Mouse (Mus musculus) left cerebral cortex, postnatal 25 days (tissue): ENCODE data around the gene Tkt. TPM values are rescaled to one million over a fixed set of nuclear protein-coding genes. Genes with fewer than 3 reads are reported as not detected.
"Not testable (repeated sequence)": the region's sequence is repeated elsewhere in the genome, so short reads cannot be mapped to it uniquely, and the experiment has no call there.

Experiments used
- DNase-seq, 2 experiments: peaks; one replicate each; pipeline ENCODE4 v3.0.0; 2022; ENCODE audit warnings: low spot score in 2 of 2, mixed read lengths in 1 of 2
- intact Hi-C: fragments of 180-260 bp; cut with DNase I; formaldehyde crosslinking; loops from one replicate; pipeline ENCODE4 v1.15.1; 2025
- total RNA-seq, 2 experiments: library from RNA; stranded (reverse); gene quantifications; 2 replicates each; pipeline ENCODE4 v1.2.3; 2021

Gene Tkt
- 100 to 1,000 TPM; 156 to 169 TPM for total RNA-seq

DNA sequence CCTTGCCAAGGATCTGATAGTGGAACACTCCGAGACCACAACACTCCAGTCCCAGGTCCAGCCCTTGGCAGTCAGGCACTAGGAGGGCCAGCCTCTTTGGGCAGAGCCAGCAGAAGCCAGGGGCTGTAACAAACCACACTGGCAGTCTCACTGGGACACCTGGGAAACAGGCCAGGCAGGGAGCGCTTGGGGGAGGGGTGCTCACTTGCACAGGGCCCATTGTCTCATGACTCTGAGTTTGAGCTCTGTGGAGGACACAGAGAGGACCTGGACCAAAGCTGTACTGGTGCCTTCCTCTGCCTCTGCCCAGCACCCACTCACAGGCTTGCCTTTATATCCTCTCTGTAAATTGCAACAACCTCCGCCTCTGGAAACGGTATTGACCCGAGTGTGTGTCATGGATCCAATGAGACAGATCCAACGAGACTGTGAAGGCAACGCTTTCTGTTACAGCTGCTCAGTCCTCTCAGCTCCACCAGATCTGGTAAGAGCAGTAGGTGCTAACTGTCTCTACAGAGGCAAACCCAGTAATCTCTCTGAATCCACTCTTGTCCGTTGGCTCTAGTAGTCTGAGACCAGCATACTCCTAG is at the start of gene Tkt:
TSS of gene Tkt (plus strand) at position 229 of the 590 bp plus-strand sequence.
- intact Hi-C loops, result no loop called here
- peak; percentile 52 to 78 for DNase-seq

DNA sequence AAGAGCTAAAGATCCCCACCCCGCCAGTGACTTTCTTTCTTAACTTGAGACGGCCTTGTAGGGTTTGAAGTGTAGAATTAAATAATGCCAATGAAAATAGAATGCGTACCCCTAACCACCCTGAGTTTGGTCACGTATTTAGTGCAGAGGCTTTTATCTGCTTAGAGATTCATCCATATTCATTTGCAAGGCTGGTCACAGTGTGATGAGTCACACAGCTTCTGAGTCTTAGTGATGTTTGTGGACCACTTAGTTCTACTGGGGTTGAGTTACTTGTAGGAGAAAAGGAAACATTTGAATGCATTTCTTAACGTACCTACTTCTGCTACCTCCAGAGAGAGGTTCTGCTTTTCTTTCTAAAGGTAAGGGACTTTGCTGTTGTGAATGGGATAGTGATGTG is 43.2 kb upstream of the Tkt start:
- peak in 1 of 2 experiments; percentile 64 for DNase-seq
- intact Hi-C loops, result no loop called here

DNA sequence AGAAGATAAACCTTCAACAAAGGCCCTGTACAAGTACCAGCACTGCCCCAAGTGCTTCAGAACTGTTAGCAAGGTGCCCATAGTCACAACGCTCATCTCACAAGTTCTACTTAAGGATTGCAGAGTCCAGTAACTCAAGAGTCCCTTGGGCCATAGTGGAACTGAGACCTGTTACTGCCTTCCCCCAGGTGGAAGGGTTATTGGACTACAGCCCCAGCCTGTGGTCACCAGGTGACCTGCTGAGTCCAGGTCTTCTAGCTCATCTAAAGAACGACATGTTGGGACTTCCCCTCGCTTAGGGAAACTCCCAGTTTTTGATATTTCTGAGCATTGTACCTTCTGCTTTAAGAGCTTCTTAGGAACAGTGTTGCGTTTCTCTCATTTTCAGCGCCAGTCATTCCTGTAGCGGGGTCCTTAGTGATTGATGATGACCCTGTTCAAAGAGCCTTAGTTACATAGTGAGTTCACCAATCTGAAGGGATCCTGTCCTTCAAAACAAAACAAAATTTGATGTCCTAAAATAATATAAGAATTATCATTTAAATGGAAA is 37.9 kb upstream of the Tkt start:
- DNase-seq, result no peak
- intact Hi-C loops, result loop anchor here (10.0 kb wide), 1 partner anchor 525 kb away; no protein-coding TSS in a partner anchor

DNA sequence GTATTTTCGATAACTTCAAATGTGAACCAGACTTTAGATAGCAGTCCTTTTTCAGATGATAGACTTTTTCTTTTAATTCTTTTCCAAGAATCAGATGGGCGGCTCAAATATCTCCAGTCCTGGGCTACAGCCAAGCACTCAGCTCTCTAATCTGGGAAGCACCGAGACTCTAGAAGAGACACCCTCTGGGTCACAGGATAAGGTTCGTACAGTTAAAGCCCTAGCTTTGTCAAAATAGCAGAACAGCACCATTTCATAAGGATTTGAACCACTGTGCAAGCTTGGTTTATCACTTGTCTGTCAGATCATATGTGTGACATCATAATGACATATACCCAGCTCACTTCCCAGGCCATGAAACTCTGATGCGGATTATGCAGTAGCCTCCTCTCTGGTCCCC is 35.3 kb upstream of the Tkt start:
- DNase-seq, result no peak
- intact Hi-C loops, result loop anchor here (10.0 kb wide), 1 partner anchor 528 kb away; no protein-coding TSS in a partner anchor

DNA sequence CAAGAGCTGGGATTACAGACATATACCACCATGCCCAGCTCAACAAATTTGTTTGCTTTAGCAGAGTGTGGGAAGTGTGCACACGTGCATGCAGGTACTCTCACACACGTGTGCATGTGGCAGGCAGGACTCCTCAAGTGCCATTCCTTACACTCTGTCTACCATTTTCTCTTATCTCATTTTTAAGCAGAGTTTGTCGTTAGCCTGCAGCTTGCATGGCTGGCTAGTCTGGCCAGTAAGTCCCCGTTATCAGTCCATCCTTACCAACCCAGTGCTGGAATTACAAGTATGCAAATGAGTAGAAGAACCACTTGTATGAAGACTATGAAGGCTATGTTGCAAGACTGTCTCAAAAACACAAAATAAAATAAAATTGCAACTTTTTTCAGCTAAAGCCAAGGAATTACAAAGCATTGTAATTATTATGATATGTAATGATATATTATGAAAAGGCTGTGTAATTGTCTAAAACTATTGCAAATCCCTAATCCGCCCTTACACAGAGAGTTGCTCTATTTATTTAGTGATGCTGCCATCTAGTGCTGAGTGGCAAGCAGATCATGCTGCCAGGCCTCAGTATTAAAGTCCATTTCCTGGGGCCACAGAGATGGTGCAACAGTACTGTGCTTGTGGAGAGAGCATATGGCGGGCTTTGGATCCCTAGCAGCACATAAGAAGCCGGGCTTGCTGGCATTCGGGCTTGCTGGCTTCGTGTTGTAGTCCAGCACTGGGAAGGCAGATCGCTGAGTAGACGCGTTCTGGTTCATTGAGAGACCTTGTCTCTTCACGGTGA is 32.0 kb upstream of the Tkt start:
- no peak for DNase-seq
- intact Hi-C loops, result loop anchor here (5.0 to 10.0 kb wide), 2 partner anchors 379 to 531 kb away; no protein-coding TSS in a partner anchor

DNA sequence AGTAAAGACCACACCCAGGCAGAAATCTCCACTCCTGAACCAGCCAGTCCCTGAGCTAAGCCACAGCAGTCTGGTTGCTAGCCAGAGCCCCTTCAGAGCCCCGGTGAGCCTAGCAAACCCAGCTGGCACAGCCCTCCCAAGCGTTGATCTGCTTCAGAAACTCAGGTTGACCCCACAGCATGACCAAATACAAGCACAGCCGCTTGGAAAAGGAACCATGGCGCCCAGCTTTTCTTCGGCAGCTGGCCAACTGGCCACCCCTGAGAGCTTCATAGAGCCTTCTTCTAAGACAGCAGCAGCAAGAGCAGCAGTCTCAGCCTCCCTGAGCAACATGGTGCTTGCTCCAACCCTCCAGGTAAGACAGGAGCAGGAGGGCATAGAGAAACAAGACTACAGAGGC is 28.8 kb upstream of the Tkt start:
- DNase-seq, result no peak
- intact Hi-C loops, result loop anchor here (5.0 to 10.0 kb wide), 2 partner anchors 382 to 535 kb away; no protein-coding TSS in a partner anchor

DNA sequence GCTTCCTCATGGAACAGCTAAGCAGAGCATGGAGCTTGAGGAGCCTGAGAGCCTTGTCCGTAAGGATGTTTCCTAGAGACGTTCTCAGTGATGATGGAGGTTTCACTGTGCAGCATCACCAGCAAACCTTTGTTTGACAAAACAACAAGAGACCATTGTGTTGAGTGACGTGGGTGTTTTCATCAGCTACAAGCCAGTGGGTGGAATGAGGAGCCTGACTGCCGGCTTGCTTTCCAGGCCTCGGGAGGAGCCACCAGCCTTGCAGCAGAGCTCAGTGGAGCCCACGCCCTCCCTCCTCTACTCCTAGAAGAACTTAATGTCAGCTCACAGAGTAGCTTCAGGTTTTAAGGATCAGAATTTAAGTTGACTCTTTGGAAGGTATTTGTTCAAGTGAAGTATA is 24.8 kb upstream of the Tkt start:
- peak; percentile 50 to 70 for DNase-seq
- intact Hi-C loops, result no loop called here

DNA sequence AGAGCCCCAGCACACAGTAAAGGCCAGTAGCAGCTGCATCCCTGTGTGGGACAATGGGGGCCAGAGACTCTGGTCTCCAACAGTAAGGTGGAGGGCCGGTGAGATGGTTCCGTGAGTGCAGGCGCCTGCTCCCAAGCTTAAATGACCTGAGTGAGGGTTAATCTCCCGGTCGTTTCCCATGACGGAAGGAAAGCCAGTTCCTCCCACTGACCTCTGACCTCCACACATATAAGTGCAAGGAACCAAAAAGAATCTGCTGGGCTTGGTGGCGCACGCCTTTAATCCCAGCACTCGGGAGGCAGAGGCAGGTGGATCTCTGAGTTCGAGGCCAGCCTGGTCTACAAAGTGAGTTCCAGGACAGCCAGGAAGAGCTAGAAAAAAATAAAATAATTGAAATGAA is 19.8 kb upstream of the Tkt start:
- intact Hi-C loops, result no loop called here
- DNase-seq, result no peak

DNA sequence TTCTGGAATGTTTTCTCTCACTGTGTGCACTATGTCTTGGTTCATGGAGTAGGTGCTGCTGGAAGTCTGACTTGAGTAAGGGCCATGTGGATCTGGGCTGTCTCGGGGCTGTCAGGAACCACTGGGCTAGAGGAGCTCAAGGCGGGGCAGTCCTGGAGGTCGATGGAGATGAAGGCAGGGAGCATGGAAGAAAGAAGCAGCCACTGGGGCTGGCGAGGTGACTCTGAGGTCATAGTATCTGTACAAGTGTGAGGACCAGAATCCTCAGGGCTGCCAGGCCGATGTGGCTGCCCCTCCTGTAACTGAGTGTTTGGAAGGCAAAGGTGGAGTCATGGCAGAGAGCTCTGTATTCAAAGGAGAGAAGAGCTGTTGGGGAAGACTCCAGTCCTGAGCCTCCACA is 19.2 kb upstream of the Tkt start:
- no peak for DNase-seq
- intact Hi-C loops, result no loop called here

DNA sequence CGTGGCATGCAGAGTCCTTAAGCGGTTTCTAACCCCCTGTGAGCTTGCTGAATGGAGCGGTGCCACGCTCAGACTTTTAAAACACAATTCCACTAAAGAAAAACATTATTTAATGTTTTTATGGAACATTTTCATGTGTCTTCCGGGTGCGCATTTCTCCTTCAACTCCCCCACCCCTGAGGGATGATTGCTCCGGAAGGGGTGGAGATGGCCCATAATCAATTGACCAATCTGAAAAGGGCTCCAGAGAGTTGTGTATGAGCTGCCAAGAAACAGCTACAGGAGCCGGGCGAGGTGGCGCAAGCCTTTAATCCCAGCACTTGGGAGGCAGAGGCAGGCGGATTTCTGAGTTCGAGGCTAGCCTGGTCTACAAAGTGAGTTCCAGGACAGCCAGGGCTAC is 18.7 kb upstream of the Tkt start:
- intact Hi-C loops, result no loop called here
- no peak for DNase-seq

DNA sequence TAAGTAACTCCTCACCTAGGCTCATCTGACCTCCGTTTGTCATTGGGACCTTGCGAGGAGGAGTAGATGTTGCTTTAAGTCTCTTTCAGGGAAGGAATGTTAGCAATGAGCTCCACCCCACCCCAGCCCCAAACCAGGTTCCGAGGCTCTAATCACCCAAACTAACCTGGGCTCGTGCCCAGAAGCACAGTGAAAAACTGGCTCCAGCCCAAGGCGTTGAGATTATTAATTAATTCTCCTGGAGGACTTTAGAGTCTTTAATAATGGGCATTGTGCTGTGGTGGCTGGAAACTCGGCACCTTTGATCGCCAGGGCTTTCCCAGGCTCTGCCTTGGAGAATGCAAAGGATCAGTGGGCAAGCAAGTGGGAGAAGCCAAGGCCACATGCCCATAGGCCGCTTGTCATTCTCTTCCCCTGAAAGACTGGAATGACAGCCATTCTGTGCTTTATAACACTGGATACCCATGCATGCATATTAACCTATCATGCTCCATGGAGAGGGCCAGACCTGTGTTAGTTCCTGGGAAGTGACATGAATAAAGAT is 17.4 kb upstream of the Tkt start:
- no peak for DNase-seq
- intact Hi-C loops, result no loop called here

DNA sequence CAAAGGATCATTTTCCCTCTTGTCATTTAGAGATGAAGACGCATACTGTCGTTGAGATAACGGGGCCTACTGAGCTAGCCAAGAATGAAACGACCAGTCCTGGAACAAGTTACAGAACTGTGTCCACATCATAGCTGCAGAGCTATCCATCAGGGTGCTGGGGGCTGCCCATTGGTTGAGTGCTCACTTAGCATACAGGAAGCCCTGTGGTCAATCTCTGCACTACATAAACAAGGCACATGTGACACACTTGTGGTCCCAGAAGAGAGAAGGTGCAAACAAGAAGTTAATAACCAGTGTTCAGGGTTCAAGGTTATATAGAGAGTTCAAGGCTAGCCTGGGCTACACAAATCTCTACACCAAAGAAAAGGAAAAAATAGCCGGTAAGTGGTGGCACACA is 16.7 kb upstream of the Tkt start:
- no peak for DNase-seq
- intact Hi-C loops, result no loop called here

DNA sequence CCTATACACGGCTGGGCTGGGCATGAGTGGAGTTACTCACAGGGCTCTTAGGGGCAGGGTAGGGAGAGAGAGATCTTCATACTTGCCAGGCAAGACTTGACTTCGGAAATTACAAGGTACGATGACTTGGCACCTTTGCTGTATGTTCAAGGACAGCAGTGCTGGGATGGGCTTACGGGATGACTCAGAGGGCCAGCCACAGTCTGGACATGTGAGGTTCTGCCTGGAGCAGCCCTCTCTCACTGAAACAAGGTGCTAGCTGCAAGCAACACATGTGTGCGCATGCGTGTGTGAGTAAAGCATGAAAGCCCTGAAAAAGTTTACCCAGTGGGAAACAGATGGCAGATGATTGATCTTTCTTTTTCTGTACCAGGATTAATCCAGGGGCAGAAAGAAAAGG is 16.3 kb upstream of the Tkt start:
- DNase-seq, result no peak
- intact Hi-C loops, result no loop called here

DNA sequence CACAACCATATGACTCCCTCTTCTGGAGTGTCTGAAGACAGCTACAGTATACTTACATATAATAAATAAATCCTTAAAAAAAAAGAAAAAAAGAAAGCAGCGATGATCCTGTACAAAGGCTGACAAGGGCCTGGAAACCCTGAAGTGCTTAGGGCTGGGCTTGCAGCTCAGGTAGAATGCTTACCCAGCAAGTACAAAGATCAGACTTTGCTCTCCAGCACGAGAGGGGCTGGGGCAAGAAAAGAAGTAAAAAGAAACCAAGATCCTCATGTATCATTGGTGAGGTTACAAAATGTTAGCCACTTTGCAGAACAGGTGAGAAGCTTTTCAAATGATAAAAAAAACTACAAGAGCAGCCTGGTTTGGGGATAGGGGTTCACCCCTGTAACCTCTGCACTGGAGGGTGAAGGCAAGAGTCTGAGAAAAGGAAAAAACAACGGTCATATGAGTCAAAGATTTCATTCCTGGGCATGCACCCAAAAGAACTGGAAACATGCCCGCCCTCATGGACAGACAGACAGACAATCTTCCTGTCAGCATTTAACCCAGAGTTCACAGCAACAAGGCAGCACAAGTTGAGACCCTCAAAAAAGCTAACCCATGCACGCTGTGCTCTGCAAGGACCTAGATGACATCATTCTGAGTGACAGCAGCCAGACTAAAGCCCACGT is 14.2 kb upstream of the Tkt start:
- intact Hi-C loops, result no loop called here
- no peak for DNase-seq

DNA sequence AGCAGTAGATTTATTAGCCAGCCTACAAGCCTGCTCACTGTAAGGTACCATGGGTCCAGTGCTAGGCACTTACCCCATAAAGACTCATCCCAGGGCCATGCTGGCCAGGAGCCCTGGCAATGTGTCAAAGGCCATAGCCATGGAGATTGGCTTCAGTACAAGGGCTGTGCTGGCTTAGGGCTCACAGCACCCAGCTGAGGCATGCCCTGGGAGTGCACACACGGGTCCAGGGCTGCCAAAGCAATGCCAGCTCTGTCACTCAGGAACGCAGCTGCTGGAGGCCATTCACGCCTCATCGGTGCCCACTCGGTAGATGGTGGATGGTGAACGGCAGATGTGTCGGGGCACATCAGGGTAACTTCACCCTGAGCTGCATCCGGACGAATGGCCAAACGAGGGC is 6.6 kb upstream of the Tkt start:
- peak; percentile 45 to 67 for DNase-seq
- intact Hi-C loops, result no loop called here

DNA sequence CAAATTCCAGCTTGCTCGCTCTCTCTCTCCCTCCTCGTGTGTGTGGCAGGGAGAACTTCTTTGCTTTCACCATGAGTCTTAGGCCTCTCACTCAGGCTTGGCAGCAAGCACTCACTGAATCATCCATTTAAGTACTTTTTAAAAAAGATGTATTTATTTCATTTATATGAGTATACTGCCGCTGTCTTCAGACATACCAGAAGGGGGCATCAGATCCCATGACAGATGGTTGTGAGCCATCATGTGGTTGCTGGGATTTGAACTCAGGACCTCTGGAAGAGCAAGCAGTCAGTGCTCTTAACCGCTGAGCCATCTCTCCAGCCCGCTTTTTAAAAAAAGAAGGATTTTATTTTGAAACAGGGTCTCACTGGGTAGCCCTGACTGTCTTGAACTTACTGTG is 4.8 kb upstream of the Tkt start:
- intact Hi-C loops, result not testable (repeated sequence)

DNA sequence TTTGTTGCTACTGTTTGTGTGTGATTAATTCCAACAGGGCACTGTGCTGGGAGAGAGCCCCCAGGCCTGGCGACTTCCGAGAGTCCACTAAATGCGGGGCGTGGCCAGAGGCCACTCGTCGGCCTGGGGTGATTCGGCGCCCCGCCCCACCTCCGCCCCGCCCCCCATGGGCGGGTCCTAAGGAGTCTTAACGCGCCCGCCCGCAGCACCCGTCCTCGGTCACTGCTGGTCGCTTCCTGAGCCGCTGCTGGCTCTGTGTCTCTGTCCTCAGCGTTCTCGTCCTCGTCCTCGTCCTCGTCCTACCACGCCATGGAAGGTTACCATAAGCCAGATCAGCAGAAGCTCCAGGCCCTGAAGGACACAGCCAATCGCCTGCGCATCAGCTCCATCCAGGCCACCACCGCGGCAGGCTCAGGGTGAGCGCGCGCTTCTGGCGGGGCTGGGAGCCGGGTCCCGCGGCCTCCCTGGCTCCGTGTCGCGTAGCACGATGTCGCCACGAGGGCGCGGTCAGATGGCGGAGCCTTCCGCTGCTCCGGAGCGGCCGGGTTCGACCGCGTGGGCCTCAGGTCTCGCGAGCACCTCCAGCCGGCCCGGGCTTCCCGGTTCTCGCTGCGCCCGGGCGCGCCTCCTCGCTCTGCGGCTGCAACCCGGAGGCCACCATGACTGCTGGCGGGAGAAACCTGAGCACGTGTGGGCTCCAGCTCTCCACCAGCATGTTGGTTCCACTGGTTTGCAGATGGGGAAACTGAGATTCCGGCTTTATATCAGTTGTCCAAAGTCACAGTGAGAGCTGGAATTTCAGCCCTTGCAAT is 1.0 kb downstream of the Tkt start:
- intact Hi-C loops, result no loop called here
- DNase-seq, result peak; percentile 90 to 92

More for the DNA sequence above, 4.8 kb upstream of the Tkt start:
- not testable (repeated sequence) for DNase-seq

DNA sequence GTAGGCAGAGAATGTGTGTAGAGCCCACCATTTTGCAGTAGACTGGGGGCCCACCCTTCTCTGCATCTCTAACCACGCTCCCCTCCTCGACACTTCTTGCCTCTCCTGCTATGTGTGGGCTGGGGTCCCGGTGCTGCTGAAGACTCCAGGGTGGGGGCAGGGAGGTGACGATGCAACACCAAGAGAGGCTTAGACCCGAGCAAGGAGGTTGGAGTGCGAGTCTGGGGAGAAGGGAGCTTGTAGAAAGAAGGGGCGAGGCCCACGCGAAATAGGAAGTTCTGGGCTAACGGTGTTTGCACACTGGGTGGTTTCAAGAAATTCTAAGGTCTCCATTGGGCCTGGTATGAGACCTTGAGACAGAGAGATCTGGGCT is 1.6 kb downstream of the Tkt start:
- intact Hi-C loops, result no loop called here
- no peak for DNase-seq
